Mouse (Mus musculus) erythroblast, embryonic 14.5 days (primary cell): Measurements from ENCODE around the gene Psat1.

ENCODE experiments used
- GATA1 ChIP-seq: IDR thresholded peaks from 2 replicates; pipeline ENCODE4 v1.6.1; 2012; ENCODE audit warnings: low read length, inconsistent platforms, mixed read lengths
- TAL1 ChIP-seq: IDR thresholded peaks from 3 replicates; pipeline ENCODE4 v1.6.1; 2012; ENCODE audit warnings: low read length, inconsistent platforms, mixed read lengths

- TF ChIP-seq GATA1 (no peak), TAL1 (no peak)
Observed at GRCm38 (mm10) chr19:15973365-15973764, 26.2 kb upstream of the Psat1 start.
